Mouse (Mus musculus): ENCODE results near the gene Slc35a3.

- TF ChIP-seq POLR2A (IDR thresholded peaks at IDR 0.05; ENCODE audit: borderline replicate concordance, extremely low read depth, insufficient read depth, insufficient read length, poor library complexity, severe bottlenecking) (no peak), CTCF (IDR thresholded peaks at IDR 0.05; ENCODE audit: borderline replicate concordance, extremely low read depth, insufficient read depth, insufficient read length) (no peak)
Measured at GRCm38 (mm10) chr3:116661288-116661869, 51.3 kb downstream of the Slc35a3 start.
